Mouse (Mus musculus) testis, adult 2 months (tissue): ENCODE results near the gene Tbc1d24. TPM values are rescaled to one million over a fixed set of nuclear protein-coding genes. Genes with fewer than 3 reads are reported as not detected.

Source experiments
- H3K27ac ChIP-seq: fragments of 200-500 bp; 2 replicates; pipeline ENCODE4 v1.5.1; 2012; ENCODE audit warnings: low read depth, low read length; ENCODE audit not compliant: control insufficient read depth, insufficient read depth
- H3K27me3 ChIP-seq: fragments of 200-500 bp; 2 replicates; pipeline ENCODE4 v1.6.1; 2012; ENCODE audit warnings: mild to moderate bottlenecking, low read length, moderate library complexity; ENCODE audit not compliant: control insufficient read depth, insufficient read depth
- H3K36me3 ChIP-seq: fragments of 200-500 bp; 2 replicates; pipeline ENCODE4 v1.6.1; 2012; ENCODE audit warnings: mild to moderate bottlenecking, low read length; ENCODE audit not compliant: control insufficient read depth, insufficient read depth
- H3K4me1 ChIP-seq: fragments of 200-500 bp; 2 replicates; pipeline ENCODE4 v1.6.1; 2012; ENCODE audit warnings: low read length; ENCODE audit not compliant: control insufficient read depth, insufficient read depth
- H3K4me3 ChIP-seq: fragments of 200-500 bp; 2 replicates; pipeline ENCODE4 v1.5.1; 2012; ENCODE audit warnings: low read depth, mild to moderate bottlenecking, low read length, moderate library complexity, mixed read lengths; ENCODE audit not compliant: control insufficient read depth
- CTCF ChIP-seq: fragments of 200-500 bp; IDR thresholded peaks from 2 replicates; pipeline ENCODE4 v1.5.1; 2012; ENCODE audit warnings: low read depth, mild to moderate bottlenecking, inconsistent platforms, low read length, moderate library complexity; ENCODE audit not compliant: control insufficient read depth, insufficient read depth, insufficient replicate concordance
- POLR2A ChIP-seq: fragments of 200-500 bp; IDR thresholded peaks from 2 replicates; pipeline ENCODE4 v1.6.1; 2012; ENCODE audit warnings: low read depth, mild to moderate bottlenecking, inconsistent platforms, low read length, moderate library complexity; ENCODE audit not compliant: control insufficient read depth
- polyA plus RNA-seq: library from polyadenylated mRNA; depleted of rRNA; stranded (reverse); fragments of >200 nt; gene quantifications from 2 replicates; pipeline ENCODE4 v1.2.3, GENCODE M21; 2012

The Tbc1d24 gene
- polyA plus RNA-seq, 1 experiment, result 9.5 TPM

DNA sequence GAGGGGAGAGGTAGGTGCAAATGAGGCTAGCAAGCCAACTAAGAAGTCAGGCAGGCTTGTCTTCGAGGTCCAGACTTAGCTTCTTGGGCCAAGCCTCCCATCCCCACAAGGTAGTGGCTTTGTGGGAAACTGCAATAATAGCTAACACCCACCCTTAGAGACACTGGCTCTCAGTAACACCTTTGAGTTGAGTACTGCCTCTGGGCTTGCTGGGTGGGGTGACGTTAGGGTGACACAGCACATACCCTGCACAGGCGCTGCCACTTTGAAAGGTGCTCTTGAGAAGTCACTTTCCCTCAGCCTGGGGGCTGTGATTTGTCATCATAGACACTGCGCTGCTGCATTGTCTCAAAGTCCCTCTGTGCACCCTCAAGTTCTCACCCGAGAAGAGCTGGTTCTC lies 11.6 kb downstream of the Tbc1d24 start:
- Histone ChIP-seq H3K4me1 (no peaks in the 10 kb centered on the region), H3K4me3 (no peak overlapping the region), H3K27me3 (no peaks in the 10 kb centered on the region), H3K36me3 (no peaks in the 10 kb centered on the region), H3K27ac (no peak overlapping the region)
- TF ChIP-seq CTCF (no peak), POLR2A (no peak)

DNA sequence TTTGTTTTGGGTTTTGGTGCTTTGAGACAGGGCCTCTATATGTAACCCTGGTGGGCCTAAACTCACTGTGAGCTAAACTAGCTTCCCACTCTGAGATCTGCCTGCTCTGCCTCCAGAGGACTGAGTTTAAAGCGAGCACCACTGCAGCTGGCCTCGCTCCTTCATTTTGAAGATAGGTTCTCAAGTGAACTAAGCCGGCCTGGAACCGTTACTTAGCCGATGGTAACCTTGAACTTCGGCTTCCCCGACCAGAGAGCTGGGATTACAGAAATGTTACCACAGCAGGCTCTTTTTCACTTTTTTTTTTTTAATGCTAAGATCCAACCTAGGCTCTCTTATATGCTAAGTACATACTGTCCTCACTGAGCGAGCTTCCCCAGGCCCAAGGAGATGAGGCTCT lies 12.1 kb downstream of the Tbc1d24 start:
- TF ChIP-seq POLR2A (no peak), CTCF (no peak)
- no peak overlapping the region for H3K4me3 ChIP-seq
- no peaks in the 10 kb centered on the region for H3K36me3 ChIP-seq
- H3K4me1 ChIP-seq, result no peaks in the 10 kb centered on the region
- H3K27me3 ChIP-seq, result no peaks in the 10 kb centered on the region
- no peak overlapping the region for H3K27ac ChIP-seq

DNA sequence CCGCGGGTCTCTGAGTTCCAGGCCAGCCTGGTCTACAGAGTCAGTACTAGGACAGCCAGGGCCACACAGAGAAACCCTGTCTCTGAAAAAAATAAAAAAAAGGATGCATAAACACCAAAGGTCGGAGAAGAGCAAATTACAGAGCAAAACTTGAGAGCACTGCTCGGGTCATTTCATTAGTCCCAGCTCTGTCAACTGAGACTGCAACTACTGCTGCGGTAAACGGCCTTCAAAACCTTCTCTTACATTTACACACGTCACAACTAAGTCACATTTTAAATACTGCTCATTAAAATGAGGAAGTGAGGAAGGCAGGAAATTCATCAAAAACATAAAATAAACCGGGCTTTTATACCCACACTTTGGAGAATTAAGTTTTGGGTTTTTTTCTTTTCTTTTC lies 12.5 kb downstream of the Tbc1d24 start:
- H3K4me3 ChIP-seq, result no peak overlapping the region
- H3K4me1 ChIP-seq, result no peaks in the 10 kb centered on the region
- H3K27ac ChIP-seq, result no peak overlapping the region
- H3K36me3 ChIP-seq, result no peaks in the 10 kb centered on the region
- no peaks in the 10 kb centered on the region for H3K27me3 ChIP-seq
- TF ChIP-seq CTCF, result no peak

DNA sequence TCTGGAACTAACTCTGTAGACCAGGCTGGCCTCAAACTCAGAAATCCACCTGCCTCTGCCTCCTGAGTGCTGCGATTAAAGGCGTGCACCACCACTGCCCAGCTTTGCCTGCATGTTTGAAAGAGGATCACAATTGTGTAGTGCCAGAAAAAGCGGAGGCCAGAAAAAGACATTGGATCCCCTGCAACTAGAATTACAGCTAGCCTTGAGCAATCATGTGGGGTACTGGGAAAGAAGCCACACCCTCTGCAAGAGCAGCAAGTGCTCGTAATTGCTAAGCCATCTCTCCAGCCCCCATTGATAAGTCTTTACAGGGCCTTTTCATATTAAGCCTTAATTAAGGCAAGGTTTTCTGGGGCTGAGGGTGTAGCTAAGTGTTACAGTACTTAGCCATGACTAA lies 13.9 kb downstream of the Tbc1d24 start:
- Histone ChIP-seq H3K4me3 (no peak overlapping the region), H3K36me3 (no peaks in the 10 kb centered on the region), H3K27me3 (no peaks in the 10 kb centered on the region), H3K4me1 (no peaks in the 10 kb centered on the region), H3K27ac (no peak overlapping the region)
- TF ChIP-seq POLR2A (no peak), CTCF (no peak)

DNA sequence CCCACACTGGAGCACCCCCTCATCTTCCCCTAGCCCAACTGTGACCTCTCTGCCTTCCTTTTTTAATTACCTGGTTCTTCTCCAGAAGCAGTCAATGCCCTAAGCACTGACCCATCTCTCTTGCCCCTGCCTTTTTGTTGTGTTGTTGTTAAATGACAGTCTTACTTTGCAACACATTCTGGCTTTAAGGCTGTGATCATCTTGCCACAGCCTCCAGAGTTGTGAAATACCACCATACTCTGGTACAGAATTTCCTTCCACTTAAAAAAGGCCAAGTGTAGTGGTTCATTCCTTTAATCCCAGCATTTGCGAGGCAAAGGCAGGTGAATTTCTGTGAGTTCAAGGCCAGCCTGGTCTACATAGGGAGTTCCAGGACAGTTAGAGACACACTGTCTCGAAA lies 14.4 kb downstream of the Tbc1d24 start:
- Histone ChIP-seq H3K27ac (no peak overlapping the region), H3K27me3 (no peaks in the 10 kb centered on the region), H3K4me3 (no peak overlapping the region), H3K4me1 (no peaks in the 10 kb centered on the region), H3K36me3 (no peaks in the 10 kb centered on the region)
- TF ChIP-seq POLR2A (no peak), CTCF (no peak)

DNA sequence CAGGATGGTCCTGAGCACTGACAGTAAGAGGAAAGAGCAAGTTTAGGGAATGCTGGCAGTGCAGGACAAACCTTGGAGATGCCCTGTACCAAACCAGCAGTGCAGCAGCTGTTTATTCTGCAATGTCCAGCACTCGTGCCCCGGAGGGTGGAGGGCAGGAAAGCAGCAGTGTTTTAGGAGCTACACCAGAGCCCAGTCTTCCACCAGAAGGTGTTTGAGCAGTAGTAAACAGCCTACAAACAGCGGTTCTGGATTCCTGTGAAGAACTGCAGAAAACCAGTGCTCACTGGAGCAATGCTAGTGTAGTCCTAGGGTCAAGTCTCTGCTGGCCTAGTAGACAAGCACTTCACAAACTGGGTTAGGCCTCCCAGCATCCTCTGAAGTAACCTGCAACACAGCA lies 31.1 kb downstream of the Tbc1d24 start:
- H3K27ac ChIP-seq, result no peak overlapping the region
- H3K4me3 ChIP-seq, result no peak overlapping the region
- H3K4me1 ChIP-seq, result peaks cover 12% of the 10 kb centered on the region
- H3K27me3 ChIP-seq, result no peaks in the 10 kb centered on the region
- TF ChIP-seq CTCF, result no peak
- TF ChIP-seq POLR2A, result no peak
- no peaks in the 10 kb centered on the region for H3K36me3 ChIP-seq

DNA sequence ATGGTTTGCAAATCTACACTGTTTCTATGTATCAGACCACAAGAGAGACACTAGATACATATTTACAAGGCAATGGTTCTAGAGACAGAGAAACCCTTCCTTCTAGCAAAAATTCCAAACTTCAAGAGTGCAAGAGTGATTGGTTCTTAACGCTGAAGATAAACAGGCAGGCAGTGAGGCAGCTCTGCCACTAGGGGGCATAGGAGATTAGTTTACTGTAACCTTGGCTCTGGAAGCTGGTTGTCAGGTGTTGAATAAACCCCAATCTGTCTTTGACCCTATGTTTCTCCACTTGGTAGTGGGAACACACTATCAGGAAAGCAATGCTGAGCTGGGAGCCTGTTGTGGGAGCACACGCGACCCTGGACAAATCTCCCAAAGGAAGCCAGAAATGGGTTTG lies 31.9 kb downstream of the Tbc1d24 start:
- H3K36me3 ChIP-seq, result no peaks in the 10 kb centered on the region
- no peaks in the 10 kb centered on the region for H3K27me3 ChIP-seq
- H3K27ac ChIP-seq, result no peak overlapping the region
- no peak for TF ChIP-seq CTCF
- TF ChIP-seq POLR2A, result no peak
- no peak overlapping the region for H3K4me3 ChIP-seq
- peaks cover 14% of the 10 kb centered on the region for H3K4me1 ChIP-seq

DNA sequence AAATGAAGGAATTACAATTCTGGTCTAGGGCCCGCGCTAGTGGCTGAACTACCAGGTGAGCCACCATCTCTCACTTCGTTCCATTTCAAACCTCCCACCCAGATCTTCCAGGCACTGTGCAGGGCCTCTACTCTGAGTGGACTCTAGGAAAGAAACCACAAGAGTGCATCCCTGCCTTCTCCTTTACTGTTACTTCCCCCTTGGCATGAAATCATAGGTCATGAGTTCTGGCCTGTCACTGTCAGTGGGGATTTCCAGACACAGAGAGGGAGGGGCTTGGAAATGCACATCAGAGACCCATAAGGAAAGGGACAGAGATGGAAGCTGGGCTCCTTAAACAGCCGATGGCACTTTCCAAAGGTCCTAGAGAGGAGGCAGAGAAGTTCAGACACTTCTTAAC lies 33.6 kb downstream of the Tbc1d24 start:
- Histone ChIP-seq H3K36me3 (no peaks in the 10 kb centered on the region), H3K27ac (no peak overlapping the region), H3K4me1 (peaks cover 21% of the 10 kb centered on the region), H3K4me3 (no peak overlapping the region), H3K27me3 (no peaks in the 10 kb centered on the region)
- TF ChIP-seq CTCF, result no peak
- no peak for TF ChIP-seq POLR2A
